Mouse (Mus musculus) heart, adult 8-10 months (tissue): ENCODE data around the gene Nr2f1. TPM values are rescaled to one million over a fixed set of nuclear protein-coding genes. Genes with fewer than 3 reads are reported as not detected.
"Not testable (repeated sequence)": the region's sequence is repeated elsewhere in the genome, so short reads cannot be mapped to it uniquely, and the experiment has no call there.

Source experiments
- DNase-seq: peaks from one replicate; pipeline ENCODE4 v3.0.0; 2022; ENCODE audit warnings: low spot score
- total RNA-seq, 4 experiments: library from RNA; stranded (reverse); gene quantifications; 2 replicates each; pipeline ENCODE4 v1.2.4; 2022

The Nr2f1 gene
- total RNA-seq = 1 to 10 TPM; 1.5 to 4.4 (median 4.0) TPM

DNA sequence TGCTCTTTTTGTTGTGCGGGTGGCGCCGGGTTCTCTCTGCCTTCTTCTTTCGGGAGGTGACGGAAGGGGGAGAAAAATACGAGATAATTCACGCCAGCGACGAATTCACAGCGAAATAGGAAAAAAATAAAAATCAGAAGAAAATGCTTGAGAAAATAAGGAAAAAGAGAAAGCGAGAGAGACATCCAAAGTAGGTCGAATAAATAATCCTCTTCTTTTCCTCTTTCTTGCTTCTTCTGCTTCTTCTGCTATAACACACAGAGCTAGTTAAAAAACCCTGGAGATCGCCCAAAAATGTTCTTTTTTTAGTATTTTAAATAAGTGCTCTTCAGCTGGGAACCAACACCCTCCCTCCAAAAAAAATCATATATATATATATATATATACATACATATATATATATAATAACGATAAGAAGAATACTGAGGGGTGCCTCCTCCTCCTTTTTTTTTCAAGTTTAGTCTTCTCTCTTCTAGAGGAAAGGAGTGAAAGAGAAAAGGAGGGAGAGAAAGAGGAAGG lies at the start of gene Nr2f1:
Gene Nr2f1, minus strand, starts transcription at position 116 of the 519 bp plus-strand sequence.
- DNase-seq = no peak

DNA sequence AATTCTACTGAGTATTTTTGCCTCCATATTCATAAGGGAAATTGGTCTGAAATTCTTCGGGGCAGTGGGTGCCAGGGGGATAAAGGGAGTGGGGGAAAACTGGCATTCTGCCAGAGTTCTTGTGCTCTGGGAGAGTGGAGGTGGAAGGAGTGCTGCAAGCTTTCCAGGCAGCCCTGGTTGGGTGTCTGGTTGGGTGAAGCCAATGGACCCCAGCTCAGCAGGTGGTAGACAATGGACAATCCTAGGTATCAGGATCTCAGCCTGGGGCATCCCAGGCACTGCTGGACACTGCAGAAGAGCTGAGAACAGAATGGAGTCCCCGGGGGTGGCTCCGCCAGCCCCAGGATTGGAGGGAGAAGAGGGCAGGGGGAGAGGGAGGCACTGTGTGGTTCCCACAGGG lies 22.1 kb upstream of the Nr2f1 start:
- no peak for DNase-seq

DNA sequence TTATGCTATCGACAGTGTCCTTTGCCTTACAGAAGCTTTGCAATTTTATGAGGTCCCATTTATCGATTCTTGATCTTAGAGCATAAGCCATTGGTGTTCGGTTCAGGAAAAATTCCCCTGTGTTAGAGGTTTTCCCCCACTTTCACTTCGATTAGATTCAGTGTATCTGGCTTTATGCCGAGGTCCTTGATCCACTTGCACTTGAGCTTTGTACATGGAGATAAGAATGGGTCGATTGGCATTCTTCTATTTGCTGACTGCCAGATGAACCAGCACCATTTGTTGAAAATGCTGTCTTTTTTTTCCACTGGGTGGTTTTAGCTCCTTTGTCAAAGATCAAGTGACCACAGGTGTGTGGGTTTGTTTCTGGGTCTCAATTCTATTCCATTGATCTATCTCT lies 20.7 kb upstream of the Nr2f1 start:
- DNase-seq = not testable (repeated sequence)

DNA sequence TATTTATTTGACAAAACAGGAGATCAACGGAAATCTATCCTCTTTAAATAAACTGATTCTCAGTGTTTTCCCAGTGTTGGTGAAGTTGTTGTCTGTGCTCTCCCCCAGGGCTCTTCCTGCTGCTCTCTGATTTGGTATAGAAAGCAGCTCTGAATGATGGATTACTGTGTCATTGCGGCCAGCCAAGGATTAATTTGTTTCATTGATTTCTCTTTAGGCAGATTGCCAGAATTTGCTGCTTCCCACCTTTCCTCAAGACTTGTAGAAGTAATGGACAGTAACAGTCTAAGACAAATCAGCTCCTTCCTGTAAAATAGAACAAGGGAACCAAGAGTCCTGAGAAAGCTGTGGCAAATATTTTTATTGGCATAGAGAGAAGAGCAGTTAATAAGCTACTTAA lies 15.7 kb upstream of the Nr2f1 start:
- no peak for DNase-seq

DNA sequence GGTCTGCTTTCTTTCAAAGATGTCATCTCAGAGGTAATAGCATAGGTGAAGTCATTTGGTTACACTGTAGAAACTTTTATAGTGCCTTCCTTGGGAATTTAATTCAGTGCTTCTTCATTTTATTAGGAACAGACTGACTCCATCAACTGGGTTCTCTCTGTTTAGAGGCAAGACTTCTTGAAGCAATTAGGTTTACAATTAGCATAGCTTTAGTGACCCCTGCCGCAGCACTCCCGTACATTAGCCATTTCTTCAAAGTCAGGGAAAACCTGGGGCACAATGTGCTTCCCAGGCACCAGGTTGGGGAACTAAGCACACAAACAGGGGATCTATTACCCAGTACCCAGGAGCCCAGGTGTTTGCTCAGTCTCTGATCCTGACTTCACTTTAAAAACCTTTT lies 13.6 kb upstream of the Nr2f1 start:
- no peak for DNase-seq

DNA sequence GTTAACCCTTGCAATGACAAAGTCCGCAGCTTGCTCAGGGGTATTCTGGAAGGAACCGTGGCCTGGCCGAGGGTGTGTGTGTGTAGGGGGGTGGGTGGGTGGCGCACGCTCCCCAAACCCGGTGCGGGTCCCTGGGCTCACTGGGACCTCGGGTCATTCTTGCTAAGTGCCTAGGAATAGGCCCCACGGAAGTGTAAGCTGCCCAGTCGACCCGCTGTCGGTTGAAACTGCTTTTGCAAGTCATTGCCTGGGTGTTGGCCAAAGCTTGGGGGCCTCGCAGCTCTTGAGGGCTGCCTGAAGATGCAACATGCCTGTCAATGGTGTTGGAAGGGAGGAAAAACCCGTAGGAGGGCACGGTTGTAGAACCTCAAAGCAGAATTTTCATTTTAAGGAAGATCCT lies 12.6 kb upstream of the Nr2f1 start:
- DNase-seq = no peak

DNA sequence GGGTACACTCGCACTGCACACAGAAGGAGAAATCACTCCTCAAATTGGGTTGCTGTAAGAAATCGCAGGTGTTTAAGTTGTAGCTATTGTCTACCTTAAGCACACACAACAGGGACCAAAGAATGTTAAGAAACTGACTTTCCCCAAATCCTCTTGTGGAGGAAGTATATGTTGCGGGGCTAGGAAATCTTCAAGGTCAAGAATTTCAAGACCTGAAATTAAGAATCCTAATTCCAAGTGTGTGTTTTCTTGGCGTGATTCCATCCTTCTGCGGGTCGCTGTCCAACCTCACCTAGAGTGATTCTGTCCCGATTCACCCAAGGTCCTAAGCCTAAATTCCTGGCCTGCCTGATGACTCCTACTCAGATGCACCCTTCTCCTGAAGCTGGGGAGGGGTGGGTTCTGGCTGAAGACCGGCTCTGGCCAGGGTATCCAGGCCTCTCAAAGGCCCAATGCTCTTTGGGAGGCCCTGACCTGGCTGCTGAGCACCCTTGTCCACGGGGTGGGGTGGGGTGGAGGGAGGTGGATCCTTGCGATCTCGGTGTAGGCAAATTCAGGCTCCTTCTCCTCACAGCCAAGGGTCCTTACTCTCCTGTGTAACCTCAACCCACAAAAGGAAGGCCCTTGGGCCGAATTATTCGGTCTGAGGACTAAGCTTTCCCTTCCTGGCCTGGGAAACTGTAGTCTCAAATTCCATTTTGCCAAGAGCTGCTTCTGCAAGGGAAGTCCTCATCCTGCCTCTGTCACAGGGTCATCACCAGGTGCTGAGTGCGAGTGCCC lies 11.9 kb upstream of the Nr2f1 start:
- no peak for DNase-seq

DNA sequence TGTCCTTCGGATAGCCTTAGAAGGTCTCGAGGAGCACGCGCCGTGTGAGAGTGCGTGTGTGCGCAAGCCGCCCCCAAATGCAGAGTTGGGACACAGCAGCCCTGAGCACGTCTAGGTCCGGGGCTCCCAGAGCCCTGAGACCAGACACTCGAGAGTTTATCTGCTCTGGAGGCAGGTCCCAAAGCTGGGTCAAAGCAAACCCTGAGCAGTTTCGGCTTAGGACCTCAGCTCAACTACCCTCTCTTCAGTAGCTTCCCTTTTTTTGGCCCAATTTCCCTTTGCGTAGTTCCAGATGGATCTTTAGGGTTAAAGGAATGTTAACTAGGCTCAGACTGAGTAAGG lies 11.2 kb upstream of the Nr2f1 start:
- DNase-seq = no peak

DNA sequence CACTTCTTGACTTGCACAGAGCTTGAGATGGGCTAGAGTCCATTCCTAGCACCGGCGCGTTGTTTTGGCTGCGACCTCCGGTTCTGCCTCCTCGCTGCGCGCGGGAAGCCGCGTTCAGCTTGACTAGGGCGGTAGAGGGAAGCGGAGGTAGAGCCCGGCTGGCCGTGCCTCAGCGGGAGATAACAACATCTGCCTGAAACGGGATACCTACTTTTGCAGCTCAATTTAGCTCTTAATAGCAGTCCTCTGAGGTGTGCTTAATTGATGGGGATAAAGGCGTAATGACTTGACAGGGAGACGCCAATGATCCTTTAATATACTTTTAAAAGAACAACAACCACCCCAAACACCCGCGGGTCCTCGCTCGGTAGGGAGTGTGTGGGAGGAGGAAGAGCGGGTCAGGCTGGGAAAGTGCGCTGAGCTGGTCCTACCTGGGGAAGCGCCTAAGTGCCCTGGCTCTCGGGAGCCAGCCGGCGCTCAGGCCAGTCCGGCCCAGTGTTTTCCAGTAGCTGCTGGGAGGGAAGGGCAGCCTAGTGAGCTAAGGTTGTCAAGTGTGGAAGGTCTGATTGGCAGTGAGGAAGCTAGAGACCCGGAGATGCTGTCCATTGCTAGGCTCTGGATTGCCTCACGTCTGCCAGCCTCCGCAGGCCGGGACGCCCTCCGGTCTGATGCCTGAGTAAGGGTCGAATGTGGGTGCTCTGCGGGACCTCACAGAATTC lies 10.6 kb upstream of the Nr2f1 start:
- DNase-seq = no peak

DNA sequence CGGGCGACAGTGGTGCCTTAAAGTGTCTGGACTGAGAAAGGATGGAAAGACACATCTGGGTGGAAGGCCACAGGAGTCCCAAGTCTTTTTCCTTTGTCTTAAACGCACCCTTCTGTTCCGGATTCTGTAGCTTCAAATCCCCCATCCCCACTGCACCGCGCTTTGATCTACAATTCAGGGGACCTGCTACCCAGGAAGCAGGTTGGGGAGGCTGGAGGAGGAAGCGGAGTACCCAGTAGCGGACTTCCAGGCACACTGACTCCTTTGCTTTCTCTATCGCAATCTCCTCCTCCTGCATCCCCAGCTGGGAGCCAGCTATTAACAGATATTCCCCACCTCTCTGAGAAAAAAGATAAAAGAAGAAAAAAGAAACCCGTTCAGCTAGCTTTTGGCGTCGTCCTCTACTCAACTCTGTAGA lies 10.1 kb upstream of the Nr2f1 start:
- no peak for DNase-seq

DNA sequence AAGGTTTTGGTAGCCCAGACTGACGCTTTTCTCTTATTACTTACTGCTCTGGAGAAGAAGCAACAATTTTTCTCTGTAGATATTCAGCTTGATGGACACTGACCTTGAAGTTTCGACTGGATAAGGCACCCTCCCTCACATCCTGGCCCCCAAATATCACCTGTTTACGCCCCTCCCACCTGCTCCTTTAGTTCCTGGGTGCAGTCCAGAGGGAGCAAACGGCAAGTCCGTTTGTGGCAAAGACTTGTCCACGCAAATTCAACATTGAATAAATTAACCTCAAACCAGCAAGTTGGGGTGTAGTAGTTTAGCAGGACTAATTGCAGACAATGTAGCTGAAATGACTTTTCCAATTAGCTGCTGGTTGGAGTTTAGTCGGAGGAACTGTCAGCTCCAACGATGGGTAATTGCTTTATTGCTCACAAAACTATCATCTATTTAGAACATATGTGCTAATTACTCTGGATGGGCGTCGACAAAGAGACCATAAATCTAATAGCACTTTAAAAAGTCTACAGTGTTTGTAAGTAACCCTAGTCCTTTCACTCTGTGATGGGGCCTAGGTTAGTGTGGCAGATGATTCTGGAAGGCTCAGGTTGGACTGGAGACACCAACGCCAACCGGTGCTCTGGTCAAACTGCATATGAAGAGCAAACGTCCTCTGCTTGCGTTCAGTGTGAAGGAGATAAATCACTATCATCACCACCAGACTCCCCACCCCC lies 9.3 kb upstream of the Nr2f1 start:
- no peak for DNase-seq

DNA sequence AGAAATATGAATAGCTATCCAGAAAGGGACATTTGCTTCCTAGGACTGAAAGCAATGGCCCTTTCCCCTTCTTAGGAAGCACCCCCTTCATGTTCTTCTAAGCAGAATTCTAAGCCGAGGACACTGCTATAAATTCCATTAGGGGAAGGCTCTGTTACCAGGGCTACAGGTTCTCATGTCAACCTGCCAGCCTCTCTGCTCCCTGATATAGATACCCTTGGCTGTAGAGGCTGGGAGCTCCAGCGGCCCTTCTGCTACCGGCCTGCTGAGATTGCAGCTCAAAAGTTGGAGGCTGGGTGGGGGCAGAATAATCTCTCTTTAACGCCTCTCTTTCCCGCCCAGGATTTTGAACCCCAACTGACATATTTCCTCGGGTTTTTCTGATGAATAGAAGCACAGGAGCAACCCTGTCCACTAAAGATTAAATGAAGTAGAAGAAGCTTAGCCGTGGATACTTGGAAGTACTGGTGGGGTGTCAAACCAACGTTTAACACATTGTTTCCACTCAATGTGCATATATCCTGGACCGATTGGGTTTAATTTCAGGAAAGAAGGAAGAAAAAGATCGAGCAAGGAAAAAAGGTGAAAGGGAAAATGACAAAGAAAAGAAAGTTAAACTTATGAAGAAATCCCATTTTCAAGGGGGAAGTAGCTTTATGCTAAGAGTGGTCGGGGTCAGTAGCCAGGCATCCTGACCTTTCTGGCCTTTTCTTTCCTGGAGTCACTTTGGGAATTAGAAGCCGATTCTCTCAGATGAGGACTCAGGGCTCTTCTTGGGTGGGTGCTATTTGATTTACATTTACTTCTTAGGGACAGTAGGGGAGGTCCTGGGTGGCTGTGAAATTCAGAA lies 8.5 kb upstream of the Nr2f1 start:
- no peak for DNase-seq

DNA sequence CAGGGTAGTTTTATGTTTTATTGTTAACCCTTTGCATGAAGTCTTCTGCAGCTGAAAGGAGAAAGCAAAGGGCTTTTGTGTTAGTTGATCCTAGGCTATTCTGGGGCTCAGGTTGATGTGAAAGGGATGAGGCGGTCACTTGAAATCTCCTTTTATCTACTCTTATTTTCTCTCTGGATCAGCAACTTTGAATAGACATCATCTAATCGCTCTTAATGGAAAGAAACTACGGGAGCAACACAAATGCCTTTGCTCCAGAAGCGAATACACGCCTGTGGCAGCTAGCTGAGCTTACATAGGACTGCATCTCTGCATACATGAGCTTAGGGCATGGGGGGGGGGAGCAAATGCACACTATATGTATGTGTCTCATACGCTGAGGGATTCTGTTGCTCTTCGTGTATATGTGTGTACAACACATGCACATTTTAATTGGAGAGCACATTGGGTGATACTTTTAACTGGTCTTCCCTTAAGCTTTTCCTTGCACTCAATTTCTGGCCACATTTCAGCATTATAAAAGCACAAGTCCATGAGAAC lies 7.4 kb upstream of the Nr2f1 start:
- DNase-seq = no peak

DNA sequence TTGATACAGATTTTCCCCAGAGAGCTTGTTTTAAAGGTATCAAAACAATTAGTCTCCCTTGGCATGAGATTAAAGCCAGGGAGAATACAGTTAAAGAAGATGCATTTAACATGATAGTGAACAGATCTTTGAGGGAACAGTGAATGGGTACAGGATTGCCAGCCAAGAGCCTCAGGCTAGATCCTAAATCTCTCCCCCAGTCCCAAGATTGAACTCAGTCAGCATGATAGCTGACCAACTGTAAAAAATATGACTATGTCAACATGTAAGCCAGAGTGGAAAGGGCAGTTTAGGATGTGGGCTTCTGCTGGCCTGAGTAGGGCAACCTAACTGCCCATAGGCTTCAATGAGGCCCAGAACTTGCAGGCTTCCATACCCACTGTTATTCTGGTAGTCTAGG lies 5.9 kb upstream of the Nr2f1 start:
- no peak for DNase-seq

DNA sequence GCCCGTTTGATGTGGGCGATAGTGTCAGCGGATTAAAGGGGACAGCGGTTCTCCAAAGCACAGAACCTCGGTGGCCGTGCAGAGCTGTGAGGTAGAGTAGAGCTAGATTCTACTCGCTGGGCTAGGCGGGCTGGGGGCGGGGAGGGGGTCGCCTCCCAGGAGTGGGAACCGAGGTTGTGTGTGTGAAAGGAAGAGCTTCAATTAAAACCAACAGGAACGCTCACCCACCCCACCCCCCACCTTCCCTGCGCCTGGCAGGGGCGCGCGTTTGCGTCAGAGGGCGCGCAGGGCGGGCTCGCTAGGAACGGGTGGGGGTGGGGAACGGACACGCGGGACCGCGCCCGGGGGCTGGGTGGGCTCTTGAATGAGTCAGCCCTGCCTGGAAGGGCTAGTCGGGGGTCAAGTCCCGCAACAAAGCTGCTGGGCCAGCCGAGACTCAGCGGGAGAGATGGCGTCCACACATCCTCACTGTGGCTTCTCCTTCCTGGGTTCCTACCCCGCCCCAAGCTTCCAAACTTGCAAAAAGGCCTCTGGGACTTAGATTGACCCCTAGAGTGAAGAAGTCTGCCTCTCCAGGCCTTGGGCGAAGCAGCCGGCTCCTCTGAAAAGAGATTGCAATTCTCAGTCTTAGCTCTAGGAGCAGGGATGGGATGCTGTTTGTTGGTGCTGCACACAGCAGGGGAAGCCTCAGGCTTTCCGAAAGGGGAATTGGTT lies 3.9 kb upstream of the Nr2f1 start:
- DNase-seq = peak; percentile 35

DNA sequence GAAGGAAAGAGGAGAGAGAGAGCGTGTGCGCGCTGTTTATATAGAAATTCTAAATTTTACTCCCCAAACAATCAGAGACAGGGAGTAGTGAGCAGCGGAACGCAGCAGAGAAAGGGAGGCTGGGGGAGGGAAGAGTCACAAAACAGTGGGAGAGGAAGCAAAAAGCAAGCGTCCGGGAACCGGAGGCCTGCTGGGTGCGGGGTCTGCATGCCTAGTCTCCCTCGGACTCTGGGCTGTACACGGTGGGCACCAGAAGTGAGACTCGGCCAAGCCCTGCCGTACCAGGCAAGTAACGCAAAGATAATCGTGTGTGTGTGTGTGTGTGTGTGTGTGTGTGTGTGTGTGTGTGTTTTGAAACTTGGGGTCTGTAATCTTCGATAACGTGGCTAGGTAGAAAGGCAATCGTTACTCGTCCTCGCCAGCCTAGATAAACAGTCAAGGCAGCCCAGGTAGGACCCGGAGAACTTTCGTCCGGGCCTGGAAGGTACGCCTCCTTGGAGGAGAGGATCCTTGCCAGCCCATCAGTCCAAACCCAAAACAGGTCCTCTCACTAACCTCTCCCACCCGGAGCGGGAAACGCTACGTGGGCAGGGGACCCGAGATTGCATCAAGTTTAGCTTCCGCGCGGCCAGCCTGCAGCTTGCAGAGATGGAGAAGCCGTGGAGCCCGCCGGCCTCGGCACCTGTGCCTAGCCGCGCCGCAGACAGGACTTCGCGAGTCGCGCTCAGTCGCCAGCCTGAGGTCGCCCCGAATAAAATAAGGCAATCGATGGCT lies 3.2 kb upstream of the Nr2f1 start:
- no peak for DNase-seq

DNA sequence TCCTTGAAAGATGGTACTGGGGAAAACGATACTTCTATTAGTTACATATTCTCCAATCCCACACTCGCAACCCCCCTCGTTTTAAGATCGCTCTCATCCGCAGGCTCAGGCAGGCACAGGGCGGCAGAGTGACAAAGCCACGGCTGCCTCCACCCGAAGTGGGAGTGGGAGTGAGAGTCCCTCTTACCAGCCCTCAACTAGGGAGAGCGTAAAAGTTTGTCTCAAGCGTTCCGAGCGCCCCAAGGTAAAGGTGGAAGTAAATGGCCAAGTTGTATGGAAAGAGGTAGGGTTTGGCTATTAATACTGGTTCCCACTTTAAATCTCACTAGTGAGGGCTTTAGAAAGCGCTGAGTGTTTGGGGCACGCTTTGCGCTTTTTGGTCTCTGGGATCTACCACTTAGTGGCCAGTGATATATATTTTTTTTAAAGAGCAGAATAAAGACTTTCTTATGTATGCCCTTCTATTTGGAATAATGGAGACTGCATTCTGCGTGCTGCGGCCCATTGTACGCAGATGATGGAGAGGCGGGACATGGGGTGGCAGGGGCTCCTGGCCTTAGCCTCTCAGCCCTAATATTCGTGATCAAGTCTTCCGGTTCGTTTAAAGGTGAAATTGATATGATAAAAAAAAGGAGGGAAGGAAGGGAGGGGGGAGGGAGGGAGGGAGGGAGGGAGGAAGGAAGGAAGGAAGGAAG lies 2.5 kb upstream of the Nr2f1 start:
- DNase-seq = no peak

DNA sequence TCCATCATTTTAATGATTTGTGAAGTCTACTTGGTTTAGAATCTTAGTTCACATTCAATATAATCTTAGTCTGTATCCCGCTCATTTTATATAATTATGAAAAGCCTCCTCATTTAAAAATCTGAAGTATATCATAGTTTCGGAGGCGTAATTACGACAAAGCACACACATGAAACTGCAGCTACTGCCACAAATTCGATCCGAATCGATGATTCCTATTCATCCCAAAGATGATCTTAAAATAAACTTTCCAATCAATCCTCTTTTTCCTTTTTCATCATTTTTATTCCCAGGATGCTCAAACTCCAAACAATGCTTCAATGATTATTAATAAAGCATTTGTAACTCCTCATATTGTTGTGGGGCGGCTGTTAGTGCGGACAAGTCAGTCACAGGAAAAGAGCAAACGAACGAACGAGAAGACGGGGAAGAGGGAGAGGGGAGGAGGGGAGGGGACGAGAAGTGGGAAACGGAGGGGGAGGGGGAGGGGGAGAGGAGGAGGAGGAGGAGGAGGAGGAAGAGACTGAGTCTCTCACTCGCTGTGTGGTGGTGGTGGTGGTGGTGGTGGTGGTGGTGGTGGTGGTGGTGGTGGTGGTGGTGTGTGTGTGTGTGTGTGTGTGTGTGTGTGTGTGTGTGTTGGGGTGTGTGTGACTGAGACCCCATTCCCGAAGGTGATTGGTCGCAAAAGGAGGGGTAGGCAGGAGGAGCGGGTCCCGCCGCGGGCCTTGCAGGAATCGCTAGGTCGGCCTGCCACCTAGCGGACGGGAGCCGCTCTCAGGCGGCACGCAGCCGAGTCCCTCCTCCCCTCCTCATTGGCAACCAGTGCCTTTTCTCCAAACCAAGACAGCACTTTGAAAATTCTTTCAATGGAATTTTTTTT lies 1.7 kb upstream of the Nr2f1 start:
- peak; percentile 81 for DNase-seq
